In the genomic region with DNA sequence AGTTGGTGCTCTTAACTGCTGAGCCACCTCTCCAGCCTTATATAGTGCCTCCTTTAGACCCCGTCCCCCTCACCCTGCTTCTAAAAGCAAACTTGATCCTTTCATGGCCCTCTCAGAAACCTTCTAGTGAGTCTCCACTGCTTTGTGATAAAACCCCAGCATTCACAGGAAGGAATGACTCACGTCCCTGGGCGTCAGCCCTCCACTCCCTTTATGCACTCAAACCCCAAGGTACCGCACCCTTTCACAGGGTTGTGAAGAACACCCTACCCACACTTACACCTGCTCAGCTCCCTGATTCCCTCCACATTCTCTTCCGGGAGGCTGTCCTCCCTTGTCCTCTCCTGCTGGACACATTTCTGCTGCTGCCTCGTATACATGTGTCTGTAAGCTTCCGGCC, we compare ENCODE assay signal across 1 mouse cellular context.
TF ChIP-seq lines count a peak whose summit lies in the region.

No protein-coding gene starts in this region.

TF ChIP-seq in MEL, 35 proteins besides CTCF, POLR2A, EP300 and RAD21:
- TF ChIP-seq ZMIZ1 (IDR thresholded peaks at IDR 0.05; ENCODE audit: low read depth, low read length): no peak
- TF ChIP-seq CHD1 (IDR thresholded peaks at IDR 0.05; ENCODE audit: low read depth, low read length): no peak
- no peak for TF ChIP-seq USF2 (IDR thresholded peaks at IDR 0.05; ENCODE audit: borderline replicate concordance in 1 of 2, insufficient read depth in 1 of 2, low read depth in 1 of 2, low read length in 2 of 2)
- no peak for TF ChIP-seq MXI1 (IDR thresholded peaks at IDR 0.05; ENCODE audit: low read depth, low read length)
- no peak for TF ChIP-seq HCFC1 (IDR thresholded peaks at IDR 0.05; ENCODE audit: low read depth, low read length)
- TF ChIP-seq MEF2A (IDR thresholded peaks at IDR 0.05; ENCODE audit: extremely low read depth, insufficient replicate concordance, low read depth, low read length, poor library complexity, severe bottlenecking): no peak
- no peak for TF ChIP-seq MYB (IDR thresholded peaks at IDR 0.05; ENCODE audit: low read depth, low read length)
- no peak for TF ChIP-seq POLR2AphosphoS2 (IDR thresholded peaks at IDR 0.05; ENCODE audit: low read length)
- TF ChIP-seq ZKSCAN1 (IDR thresholded peaks at IDR 0.05; ENCODE audit: low read depth, low read length): no peak
- TF ChIP-seq KAT2A (conservative IDR thresholded peaks at IDR 0.05; ENCODE audit: low read depth, low read length): no peak
- TF ChIP-seq RCOR1 (IDR thresholded peaks at IDR 0.05; ENCODE audit: low read depth, low read length): no peak
